Mouse (Mus musculus) mesoderm, embryonic 11.5 days (tissue): ENCODE results near the gene Retreg3.
A peak's percentile ranks its signal among the peaks of the same experiment; 100 is the strongest.
"Not testable (repeated sequence)": the region's sequence is repeated elsewhere in the genome, so short reads cannot be mapped to it uniquely, and the experiment has no call there.

Source experiments
- DNase-seq: peaks from one replicate; pipeline ENCODE4 v3.0.0-alpha.2; 2012; ENCODE audit warnings: low read depth, low spot score

Retreg3 gene

DNA sequence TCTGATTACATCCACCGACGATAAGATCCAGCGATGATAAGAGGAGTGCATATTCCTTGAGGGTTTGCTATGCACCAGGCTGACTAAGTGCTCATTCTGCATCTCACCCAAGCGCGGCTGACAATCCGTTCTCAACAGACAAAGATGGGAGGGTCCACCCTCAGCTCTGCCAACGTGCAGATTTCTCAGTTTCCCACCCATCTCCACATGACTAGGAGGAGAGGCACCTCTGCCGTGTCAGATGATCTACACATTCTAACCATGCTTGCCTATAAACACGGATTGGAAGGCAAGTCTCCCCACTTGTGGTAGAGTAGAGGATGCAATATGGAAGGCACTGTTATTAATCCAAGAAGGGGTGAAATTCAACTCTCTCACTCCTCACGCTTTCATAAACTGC lies 29.1 kb upstream of the Retreg3 start:
- DNase-seq, result no peak

DNA sequence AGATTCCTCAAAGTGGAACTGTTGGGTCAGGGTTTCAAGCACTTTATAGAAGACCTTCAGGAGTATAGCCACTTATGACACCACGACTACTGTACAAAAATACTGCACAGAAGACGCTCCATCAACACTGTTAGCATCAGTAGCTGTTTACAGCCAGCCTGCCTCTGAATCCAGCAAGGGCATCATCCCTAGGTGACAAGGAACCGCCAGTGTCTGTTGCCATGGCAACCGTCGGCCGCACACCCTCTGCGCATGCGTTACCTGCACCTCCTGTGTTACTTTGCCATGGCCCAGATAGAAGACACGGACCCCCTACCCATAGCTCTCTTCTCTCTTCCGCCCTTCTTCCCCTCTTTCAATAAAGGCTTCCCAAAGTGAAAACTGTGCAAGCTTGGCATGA lies 26.7 kb upstream of the Retreg3 start:
- DNase-seq, result no peak

DNA sequence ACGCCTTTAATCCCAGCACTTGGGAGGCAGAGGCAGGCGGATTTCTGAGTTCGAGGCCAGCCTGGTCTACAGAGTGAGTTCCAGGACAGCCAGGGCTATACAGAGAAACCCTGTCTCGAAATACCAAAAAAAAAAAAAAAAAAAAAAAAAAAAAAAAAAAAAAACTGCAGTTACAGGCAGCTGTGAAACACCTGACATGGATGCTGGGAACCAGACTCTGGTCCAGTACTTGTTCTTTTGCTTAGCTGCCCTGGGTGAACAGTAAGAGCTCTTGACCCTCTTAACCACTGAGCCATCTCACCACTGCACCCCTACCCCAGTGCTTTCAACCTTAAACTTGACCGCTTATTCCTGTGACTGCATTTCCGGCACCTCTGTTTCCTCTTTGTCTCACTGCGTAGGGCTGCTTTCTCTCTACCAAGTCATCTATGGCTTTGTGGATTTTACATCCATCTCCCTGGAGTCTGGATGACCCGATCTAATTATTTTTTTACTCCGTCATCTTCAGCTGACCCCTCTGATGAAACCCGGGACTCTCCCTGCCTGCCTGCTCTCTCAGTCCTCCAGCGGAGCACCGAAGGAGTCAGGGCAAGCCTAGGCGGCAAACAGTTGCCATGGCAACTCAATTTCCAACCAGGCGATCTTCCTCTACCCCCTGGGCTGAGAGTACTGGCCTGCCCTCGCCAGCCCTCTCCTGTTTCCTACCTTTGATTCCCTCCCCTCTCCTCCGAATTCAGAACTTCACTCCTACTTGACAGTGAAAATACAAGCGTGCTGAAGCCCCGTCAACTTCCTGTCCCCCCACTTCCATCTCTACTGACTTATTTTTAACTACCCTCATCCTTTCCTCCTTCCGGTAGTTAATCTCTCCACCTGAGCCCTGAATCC lies 23.9 kb upstream of the Retreg3 start:
- peak; percentile 80 for DNase-seq

DNA sequence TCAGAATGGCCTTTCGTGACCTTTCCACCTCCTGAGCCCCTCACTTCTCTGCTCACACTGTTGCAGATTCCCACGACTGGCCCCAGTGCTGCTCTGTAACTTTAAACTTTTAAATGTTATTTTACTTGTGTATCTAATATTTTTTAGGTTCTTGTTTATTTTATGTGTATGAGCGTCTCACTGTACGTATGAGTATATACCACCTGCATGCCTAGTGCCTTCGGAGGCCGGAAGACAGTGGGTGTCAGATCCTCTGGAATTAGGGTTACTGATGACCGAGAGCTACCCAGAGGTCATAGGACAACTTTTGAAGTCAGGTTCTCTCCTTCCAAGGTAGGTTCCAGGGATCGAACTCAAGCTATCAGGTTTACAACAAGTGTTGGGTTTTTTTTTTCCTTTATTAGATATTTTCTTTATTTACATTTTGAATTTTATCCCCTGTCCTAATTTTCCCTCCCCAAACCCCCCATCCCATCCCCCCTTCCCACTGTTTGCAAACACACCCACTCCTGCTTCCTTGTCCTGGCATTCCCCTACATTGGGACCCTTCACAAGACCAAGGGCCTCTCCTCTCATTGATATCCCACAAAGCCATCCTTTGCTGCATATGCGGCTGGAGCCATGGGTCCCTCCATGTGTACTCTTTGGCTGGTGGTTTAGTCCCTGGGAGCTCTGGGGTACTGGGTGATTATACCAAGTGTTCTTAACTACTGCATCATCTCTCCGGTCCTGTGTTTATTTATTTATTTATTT lies 22.7 kb upstream of the Retreg3 start:
- DNase-seq, result no peak

DNA sequence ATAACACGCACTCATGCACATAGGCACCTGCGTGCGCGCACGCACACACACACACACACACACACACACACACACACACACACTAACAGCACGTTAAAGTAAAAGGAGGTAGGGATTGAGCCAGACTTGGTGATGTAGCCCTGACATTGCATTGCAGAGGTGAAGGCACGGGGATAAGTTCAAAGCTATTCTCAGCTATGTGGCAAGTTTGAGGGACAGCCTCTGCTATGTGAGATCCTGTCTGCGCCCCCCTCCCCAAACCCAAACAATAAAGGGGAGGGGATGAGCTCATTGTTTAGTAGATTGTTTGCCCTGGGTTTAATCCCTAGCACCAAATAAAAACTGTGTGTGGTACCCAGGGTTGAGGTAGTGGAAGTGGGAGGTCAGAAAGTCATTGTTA lies 21.4 kb upstream of the Retreg3 start:
- DNase-seq, result no peak

DNA sequence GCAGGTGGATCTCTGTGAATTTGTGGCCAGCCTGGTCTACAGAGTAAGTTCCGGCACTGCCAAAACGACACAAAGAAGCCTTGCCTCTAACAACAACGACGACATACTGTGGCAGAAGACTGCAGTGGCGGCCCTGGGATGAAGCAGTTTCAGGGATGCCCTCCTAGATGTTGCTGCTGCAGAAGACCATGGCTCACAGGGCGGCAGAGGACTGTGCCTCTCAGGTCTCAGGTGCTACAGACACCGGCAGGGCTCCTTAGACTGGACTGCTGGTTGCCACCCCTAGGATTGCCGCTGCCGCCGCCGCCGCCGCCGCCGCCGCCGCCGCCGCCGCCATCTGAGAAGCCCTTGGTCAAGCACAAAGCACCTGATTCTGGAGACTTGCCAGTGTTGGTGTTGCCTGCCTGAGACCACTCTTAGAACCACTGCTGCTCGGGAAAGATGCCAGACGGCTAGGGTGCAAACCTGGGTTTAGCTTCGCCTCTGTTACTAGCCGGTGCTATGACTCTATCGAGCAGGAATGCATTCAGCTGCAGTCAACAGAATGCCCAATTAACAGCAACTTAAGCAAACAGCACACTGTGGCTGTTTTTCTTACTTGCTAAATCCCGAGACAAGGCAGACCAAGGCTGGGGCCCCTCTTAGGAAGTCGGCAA lies 20.6 kb upstream of the Retreg3 start:
- no peak for DNase-seq

DNA sequence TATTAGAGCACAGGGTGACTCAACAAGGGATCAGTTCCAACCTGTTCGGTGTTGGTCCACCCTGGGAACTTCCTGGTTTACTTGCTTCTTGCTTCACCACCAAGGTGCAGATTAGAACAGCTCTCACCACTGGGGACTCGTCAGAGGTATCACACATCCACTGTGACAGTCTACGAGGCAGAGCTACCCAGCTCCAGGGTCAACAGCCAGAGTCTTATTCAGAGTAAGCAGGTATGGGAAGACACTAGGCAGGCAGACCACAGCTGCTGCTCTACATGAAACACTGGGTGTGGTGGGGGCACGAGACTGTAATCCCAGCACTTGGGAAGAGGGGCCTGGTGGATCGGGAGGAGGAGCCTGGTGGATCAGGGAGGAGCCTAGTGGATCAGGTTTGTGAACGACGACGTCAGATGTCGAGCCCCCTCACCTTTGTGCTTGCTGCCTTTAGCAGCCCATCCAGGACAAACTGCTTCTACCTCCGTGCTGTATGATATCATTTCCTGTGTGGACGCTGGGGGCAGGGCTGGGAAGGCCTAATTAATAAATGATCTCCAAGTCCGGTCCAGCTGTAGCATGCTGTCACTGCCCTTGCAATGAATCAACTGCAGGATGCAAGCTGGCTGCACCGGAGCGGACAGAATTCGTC lies 19.0 kb upstream of the Retreg3 start:
- peak; percentile 73 for DNase-seq

DNA sequence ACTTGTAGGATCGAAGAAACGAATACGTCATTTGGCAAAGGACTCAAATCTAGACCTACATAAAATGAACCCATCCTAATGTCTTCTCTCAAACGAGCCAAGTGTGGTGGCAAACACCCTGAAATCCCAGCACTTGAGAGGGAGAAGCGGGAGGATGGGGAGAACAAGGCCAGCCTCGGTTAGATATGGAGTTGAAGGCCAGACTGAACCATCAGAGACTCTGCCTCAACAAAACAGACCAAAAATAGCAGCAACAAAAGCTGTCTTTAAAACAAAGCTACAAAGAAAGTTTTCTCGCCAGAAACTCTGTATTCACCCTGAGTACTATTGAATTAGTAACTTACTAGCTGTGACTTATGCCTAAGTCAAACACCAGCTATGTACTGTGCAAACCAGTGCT lies 17.3 kb upstream of the Retreg3 start:
- no peak for DNase-seq

DNA sequence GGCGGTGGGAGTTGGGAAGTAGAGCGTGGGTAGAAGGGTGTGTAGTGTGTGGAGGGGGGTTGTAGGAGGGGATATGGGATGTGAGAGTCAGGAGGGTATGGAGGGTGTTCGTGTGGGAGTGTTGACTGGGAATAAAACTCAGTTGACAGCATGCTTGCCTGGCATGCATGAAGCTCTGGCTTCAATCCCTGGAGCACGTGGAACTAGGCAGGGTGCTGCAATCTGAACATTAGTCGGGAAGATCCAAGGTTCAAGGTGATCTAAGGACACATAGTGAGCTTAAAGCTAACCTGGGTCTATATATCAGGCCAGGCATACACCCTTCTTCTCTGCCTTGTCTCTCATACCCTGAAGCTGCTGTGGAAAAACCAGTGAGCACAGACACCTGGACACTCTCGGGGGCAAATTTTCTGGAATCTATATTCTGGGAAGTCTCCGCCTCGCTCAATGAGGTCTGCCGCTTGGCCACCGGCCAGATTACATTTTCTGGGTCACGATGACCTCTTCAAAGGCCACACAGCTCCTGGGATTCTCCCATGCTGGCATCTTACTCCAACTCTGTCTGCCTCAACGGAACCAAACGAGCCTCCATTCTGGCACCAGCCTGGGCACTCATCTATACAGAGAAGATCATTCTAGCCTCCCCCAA lies 14.6 kb upstream of the Retreg3 start:
- no peak for DNase-seq

DNA sequence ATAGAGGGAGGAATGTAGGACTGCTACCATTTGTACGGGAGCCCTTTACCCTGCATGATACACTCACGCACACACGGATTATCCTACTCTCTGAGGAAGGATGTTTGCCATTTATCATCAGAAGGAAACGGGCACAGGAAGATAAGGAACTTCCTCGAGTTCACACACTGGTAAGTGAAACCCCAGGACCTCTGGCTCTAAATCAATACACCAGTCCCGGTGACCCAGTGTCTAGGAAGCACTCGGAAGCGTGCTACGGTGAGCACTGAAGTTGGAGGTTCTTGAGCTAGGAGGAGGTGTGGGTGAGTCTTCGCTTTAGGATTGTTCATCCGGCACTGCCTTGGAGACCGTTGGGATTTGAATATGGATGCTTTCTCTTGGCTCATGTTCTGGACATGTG lies 13.3 kb upstream of the Retreg3 start:
- DNase-seq, result no peak

DNA sequence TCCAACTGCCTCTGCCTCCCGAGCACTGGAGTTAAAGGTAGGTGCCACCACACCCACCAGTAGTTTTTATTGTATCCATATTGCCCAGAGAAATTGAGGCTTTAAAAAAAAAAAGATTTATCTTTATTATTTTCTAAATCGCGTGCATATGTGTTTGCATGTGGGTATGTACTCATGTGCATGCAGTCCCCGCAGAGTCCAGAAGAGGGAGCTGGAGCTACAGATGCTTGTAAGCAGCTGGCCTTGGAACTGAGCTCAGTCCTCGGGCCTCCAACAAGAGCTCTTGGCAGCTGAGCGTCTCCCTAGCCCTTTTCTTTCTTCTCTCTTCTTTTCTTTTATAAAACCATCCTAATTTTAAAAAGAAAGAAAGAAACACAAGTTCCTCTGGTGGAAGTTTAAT lies 12.0 kb upstream of the Retreg3 start:
- peak; percentile 56 for DNase-seq

DNA sequence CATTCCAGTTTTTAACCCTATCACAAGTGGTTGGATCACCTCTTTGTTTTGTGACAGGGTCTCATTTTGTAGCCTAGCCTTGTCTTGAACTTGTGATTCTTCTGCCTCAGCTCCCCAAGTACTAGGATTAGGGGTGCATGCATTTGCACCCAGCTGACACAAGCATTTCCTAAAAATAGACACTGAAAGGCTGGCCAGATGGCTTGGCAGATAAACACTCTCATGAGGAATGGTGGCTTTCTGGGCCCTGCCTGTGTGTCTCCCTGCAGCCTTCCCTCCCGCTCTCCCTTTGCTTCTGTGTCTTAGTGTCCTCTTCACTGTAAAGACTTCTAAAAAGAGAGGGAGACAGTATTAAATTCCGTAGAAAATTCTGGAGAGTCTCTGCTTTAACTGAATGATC lies 11.5 kb upstream of the Retreg3 start:
- DNase-seq, result no peak

DNA sequence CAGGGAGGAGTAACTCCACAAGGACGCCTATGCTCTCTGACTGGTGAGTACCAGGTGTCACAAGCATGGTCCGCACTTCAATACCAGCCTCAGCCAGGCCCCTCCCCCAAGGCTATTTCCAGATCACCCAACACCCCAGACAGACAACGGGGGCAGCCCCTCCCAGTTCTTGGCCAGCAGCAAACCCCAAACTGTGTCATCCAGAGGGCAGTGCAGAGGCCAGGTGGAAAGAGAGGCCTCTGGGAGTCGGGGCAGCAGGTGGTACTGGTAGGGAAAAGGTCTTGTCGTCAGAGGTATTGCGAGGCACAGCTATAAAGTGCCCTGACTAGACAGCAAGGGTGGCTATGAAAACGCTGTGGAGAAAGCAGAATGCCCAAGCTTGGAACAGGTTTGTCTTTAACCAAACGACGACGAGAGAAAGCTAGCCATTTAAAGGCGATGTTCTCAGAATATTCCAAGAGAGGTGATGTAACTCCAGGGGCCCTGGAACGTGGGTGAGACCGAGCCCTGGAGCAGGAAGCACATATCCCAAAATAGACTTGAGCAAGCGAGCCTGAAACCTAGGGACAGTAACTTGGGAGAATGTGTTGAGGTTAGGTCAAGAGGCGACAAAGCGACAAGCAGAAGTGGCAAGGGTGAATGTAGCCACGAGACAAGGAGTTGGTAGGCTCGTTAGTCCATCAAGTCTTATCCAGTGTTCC lies 10.5 kb upstream of the Retreg3 start:
- no peak for DNase-seq

DNA sequence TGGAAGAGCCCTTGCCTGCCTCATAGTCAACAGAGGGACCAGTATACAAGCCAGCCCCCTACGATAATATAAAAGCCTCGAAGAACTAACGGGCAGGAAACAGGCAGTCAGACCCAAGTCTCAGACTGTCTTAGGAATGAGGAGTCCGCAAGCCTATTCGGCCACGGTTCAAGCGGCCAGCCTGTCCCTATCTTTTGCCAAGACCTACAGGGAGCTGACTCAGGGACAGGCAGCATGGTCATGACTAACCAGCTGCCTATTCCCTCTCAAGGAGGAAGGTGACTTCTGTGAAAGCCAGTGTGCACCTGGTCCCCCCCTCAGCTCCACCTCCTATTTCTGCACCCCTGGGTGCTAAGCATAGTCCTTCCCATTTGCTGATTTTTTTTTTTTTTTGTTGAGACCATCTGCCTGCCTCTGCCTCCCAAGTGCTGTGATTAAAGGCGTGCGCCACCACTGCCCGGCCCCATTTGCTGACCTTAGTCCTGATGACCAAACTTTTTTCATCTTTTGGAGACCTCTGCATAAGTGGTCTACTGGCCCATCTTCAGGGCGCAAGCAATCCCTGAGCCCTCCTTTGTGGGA lies 9.4 kb upstream of the Retreg3 start:
- DNase-seq, result no peak

DNA sequence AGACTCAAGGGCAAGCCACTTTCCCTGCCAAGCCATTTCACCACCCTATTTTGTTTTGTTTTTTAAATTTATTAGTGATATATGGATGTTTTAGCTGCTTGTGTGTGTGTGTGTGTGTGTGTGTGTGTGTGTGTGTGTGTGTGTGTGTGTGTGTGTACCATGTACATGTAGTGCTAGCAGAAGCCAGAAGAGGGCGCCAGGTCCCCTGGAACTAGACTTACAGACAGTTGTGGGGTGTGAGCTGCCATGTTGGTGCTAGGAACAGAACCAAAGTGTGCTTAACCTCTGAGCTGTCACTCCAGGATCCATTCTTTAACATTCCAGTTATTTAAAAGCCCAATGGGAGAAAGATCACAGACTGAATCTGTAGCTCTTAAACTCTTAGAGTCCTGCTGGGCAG lies 7.4 kb upstream of the Retreg3 start:
- DNase-seq, result no peak

DNA sequence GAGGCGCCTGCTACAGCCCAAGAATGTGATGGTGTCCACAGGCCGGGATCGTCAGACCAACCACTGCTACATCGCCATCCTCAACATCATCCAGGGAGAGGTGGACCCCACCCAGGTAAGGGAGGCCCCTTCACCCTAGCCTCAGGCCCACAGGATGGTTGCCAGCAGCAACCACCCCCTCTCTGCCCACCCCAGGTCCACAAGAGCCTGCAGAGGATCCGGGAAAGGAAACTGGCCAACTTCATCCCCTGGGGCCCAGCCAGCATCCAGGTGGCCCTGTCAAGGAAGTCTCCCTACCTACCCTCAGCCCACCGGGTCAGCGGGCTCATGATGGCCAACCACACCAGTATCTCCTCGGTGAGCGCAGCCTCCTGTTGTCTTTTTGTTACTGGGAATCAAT lies 5.3 kb upstream of the Retreg3 start:
- not testable (repeated sequence) for DNase-seq

DNA sequence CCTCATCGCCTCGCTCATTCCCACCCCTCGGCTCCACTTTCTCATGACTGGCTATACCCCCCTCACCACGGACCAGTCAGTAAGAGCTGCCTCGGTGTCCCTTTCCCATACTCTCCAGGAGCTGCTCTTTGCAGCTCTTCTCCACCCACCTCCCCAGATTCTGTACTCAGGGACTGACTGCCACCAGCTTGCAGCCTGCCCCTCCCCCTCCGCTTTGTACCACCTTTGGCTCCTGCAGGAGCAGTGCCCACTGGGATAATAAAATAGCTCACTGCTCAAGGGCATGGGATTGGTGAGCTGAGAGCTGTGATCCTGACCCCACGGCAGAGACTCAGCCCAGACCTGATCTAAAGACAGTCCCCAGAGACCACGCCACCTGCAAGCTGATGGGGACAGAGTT lies 4.8 kb upstream of the Retreg3 start:
- DNase-seq, result not testable (repeated sequence)

DNA sequence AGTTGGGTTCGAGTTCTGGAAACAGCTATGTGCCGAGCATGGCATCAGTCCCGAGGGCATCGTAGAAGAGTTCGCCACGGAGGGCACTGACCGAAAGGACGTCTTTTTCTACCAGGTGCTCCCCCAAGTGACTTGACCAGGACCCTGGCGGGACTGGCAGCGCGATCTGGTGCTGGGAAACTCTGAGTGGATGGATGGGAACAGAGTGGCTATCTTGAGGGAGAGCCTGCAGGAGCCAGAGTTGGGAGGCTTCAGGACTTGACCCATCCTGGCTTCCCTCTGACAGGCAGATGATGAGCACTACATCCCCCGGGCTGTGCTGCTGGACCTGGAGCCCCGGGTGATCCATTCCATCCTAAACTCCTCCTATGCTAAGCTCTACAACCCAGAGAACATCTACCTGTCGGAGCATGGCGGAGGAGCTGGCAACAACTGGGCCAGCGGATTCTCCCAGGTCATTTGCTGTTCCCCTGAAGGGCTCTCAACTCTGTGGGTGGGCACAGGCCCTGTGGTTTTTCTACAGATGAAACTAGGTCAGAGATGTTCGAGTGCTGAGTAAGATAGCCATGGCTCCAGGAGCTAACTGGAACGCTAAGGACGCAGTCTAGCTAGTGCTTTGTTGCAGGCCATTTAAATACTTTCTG lies 974 bp upstream of the Retreg3 start:
- no peak for DNase-seq

DNA sequence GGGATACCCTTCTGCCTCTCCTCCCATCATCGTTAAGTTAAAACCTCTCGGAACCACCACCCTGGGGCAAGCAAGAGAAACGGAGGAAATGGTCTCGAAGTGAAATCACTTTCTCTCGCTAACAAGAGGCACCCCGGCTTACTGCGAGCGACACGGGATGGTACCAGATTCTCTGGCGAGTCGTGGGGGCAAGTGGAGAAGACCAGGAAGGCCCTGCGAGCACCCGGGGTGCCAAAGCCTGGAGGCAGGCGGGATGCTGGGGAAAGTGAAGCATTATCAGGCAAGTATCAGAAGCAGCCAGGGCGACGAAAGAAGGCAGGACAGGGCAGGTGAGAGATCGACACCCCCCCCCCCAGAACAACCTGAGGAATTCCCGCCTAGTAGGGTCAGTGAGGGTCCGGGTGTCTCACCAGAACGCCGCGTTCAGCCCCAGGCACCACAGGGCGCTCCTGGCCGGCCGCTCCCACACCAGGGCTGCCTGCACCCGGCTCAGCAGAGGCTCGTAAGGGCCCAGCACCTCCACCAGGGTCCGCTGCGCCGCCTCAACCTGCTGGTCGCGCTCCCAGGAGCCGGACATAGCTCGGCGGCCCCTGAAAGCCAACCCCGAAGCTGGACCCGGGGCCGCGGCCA lies 447 bp downstream of the Retreg3 start:
- DNase-seq, result no peak

DNA sequence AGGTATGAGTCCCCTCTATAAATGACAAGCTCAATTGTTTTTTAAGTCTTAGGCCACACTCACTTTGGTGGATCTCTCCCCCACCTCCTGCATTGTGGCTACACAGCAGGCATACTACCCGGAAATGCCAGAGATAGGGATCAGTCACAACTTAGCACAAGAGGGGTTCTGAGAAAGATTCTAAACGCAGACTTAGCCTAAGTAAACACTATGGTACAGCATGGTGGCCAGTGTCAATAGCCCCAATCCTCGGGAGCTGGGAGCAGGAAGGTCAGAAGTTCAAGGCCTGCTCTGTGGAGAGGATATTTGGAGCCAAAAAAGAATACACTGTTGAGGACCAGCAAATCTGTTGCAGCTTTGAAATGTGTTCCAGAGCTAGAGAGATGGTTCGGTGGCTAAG lies 1.6 kb downstream of the Retreg3 start:
- DNase-seq, result no peak
